In the genomic region with DNA sequence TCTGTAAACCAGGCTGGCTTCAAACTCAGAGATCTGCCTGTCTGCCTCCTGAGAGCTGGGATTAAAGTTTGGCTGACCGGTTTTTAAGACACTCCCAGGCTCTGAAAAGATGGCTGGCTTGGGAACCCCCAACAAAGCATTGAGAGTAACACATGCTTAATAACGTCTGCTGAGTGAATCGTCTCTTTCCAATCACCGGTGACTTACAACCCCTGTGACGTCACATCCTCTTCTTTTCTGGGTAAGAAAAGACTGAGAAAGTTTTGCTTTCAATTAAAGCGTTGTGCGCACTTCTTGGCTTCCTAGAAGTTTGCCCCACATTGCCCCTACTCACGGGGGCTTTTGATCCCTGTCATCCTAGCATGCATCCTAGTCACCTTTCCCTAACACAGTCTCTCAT, we compare ENCODE assay signal across 13 mouse cellular contexts.
"Had no signal": no experiment of that assay in that cellular context is flagged by ENCODE, and none has a peak within 500 bp of the region (broad histone marks: within the 10 kb centered on the region; RNA-seq: fewer than 3 reads in every experiment).

No protein-coding gene starts in this region.

- H3K4me2 ChIP-seq: limb, embryonic 13.5 days; neural tube, embryonic 15.5 days had no signal

- H3K36me3 ChIP-seq: limb, embryonic 13.5 days; neural tube, embryonic 15.5 days had no signal

- H3K27me3 ChIP-seq: limb, embryonic 13.5 days; neural tube, embryonic 15.5 days had no signal

- H3K27ac ChIP-seq: left cerebral cortex, adult 2 months; limb, embryonic 13.5 days; liver, embryonic 14.5 days; neural tube, embryonic 15.5 days; stomach, postnatal 0 days had no signal

- DNase-seq: kidney, adult 8-10 months; kidney, postnatal 25 days; lung, adult 18-20 months; lung, postnatal 10 days; midbrain, embryonic 14.5 days; right cerebral cortex, adult 18-20 months; right cerebral cortex, postnatal 25 days had no signal

- H3K9ac ChIP-seq: limb, embryonic 13.5 days; liver, embryonic 14.5 days; neural tube, embryonic 15.5 days had no signal

- H3K9me3 ChIP-seq: limb, embryonic 13.5 days; neural tube, embryonic 15.5 days had no signal

- H3K4me3 ChIP-seq: left cerebral cortex, adult 2 months; limb, embryonic 13.5 days; myocyte; neural tube, embryonic 15.5 days had no signal
